Comparison of ENCODE assay signal across 14 mouse cellular contexts in the genomic region with DNA sequence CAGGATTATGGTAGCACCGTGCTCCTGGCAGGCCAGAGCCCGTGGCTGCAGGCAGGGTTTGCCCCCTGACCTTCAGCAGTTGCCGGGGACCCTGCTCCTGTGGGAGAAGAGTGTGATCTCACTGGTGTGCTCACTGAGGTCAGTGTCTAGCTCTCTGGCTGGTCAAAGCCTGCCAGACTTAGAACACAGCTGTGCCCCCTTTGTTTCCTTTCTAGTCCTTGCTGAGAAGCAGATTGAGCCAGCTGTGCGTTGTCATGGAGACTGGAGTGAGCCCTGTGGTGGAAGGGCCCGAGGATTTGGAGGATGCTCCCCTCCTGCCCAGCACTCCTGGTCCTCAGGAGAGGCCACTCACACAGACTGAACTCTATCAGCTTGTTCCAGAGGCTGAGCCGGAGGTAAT. TPM values are rescaled to one million over a fixed set of nuclear protein-coding genes. Genes with fewer than 3 reads are reported as not detected.
DNase-seq lines count a peak whose midpoint lies in the region; ATAC-seq and TF ChIP-seq lines count a peak whose summit lies in the region.
"Had no signal": no experiment of that assay in that cellular context is flagged by ENCODE, and none has a peak within 500 bp of the region (broad histone marks: within the 10 kb centered on the region; RNA-seq: fewer than 3 reads in every experiment).

No protein-coding gene starts in this region.

- H3K9me3 ChIP-seq in hindbrain, embryonic 11.5 days (ENCODE audit: control insufficient read depth, low read length): no peaks in the 10 kb centered on the region
- peaks cover 5% of the 10 kb centered on the region; the same call in 1 of the 2 replicates for H3K9me3 ChIP-seq in midbrain, embryonic 12.5 days
- H3K9me3 ChIP-seq in liver, postnatal 0 days (ENCODE audit: low read length): no peaks in the 10 kb centered on the region
- H3K9me3 ChIP-seq: embryonic facial prominence, embryonic 15.5 days; stomach, embryonic 15.5 days had no signal

- intact Hi-C loops in gastrocnemius, postnatal 36 days (cut with DNase I): no loop called here

- H3K9ac ChIP-seq in hindbrain, embryonic 11.5 days (ENCODE audit: low read depth, low read length): no peak overlapping the region
- no peak overlapping the region for H3K9ac ChIP-seq in midbrain, embryonic 12.5 days (replicated peaks)
- no peak overlapping the region for H3K9ac ChIP-seq in liver, postnatal 0 days (replicated peaks)
- H3K9ac ChIP-seq: embryonic facial prominence, embryonic 15.5 days; stomach, embryonic 15.5 days had no signal

- no peak overlapping the region for H3K4me3 ChIP-seq in hindbrain, embryonic 11.5 days (ENCODE audit: low read depth, low read length)
- no peak overlapping the region for H3K4me3 ChIP-seq in midbrain, embryonic 12.5 days
- no peak overlapping the region for H3K4me3 ChIP-seq in liver, postnatal 0 days (ENCODE audit: low read depth, low read length)
- H3K4me3 ChIP-seq: embryonic facial prominence, embryonic 15.5 days; heart, adult 2 months; stomach, embryonic 15.5 days had no signal

- TF ChIP-seq CTCF in liver, postnatal 0 days (IDR thresholded peaks at IDR 0.05; ENCODE audit: low read depth): no peak

- 23% methylated on average over 6 of the region's 6 CpGs for WGBS in hindbrain, embryonic 11.5 days
- 12% methylated on average over 6 of the region's 6 CpGs for WGBS in midbrain, embryonic 12.5 days
- 74% methylated on average over 6 of the region's 6 CpGs for WGBS in liver, postnatal 0 days (ENCODE audit: insufficient replicate concordance)

- H3K4me1 ChIP-seq in hindbrain, embryonic 11.5 days (replicated peaks; ENCODE audit: control insufficient read depth, insufficient read depth, low read length): 0 out of 2 replicates have a peak, but pooled peaks cover 3% of the 10 kb centered on the region
- peaks cover 10% of the 10 kb centered on the region for H3K4me1 ChIP-seq in midbrain, embryonic 12.5 days
- no peaks in the 10 kb centered on the region for H3K4me1 ChIP-seq in liver, postnatal 0 days (ENCODE audit: insufficient read depth)
- H3K4me1 ChIP-seq: stomach, embryonic 15.5 days had no signal

- no peak overlapping the region for H3K4me2 ChIP-seq in hindbrain, embryonic 11.5 days (replicated peaks; ENCODE audit: low read depth, low read length)
- H3K4me2 ChIP-seq in midbrain, embryonic 12.5 days (replicated peaks): no peak overlapping the region
- H3K4me2 ChIP-seq in liver, postnatal 0 days (ENCODE audit: low read depth, low read length): no peak overlapping the region
- H3K4me2 ChIP-seq: embryonic facial prominence, embryonic 15.5 days; stomach, embryonic 15.5 days had no signal

- no peak overlapping the region for H3K27ac ChIP-seq in hindbrain, embryonic 11.5 days (ENCODE audit: low read depth, low read length)
- H3K27ac ChIP-seq in midbrain, embryonic 12.5 days (replicated peaks): peak overlapping the region; percentile 65
- H3K27ac ChIP-seq in liver, postnatal 0 days (ENCODE audit: low read depth): no peak overlapping the region
- H3K27ac ChIP-seq: embryonic facial prominence, embryonic 15.5 days; heart, adult 2 months; stomach, embryonic 15.5 days had no signal

- no peaks in the 10 kb centered on the region for H3K27me3 ChIP-seq in hindbrain, embryonic 11.5 days (ENCODE audit: control insufficient read depth, insufficient read depth, low read length)
- no peaks in the 10 kb centered on the region for H3K27me3 ChIP-seq in midbrain, embryonic 12.5 days
- no peaks in the 10 kb centered on the region for H3K27me3 ChIP-seq in liver, postnatal 0 days (ENCODE audit: insufficient read depth, low read length)
- H3K27me3 ChIP-seq: embryonic facial prominence, embryonic 15.5 days; stomach, embryonic 15.5 days had no signal

- TF ChIP-seq EP300 in liver, postnatal 0 days (IDR thresholded peaks at IDR 0.05; ENCODE audit: low read depth): no peak

- DNase-seq in right cerebral cortex, postnatal 10 days (ENCODE audit: low spot score in 2 of 2): peak; percentile 47 to 54
- DNase-seq in right cerebral cortex, adult 2 months (ENCODE audit: low spot score in 2 of 2): no peak
- DNase-seq in hindbrain, embryonic 11.5 days (ENCODE audit: low spot score): peak; percentile 73
- no peak for DNase-seq in cerebellum, adult 11-12 months
- DNase-seq in liver, postnatal 0 days: no peak
- DNase-seq in urinary bladder, adult 18-20 months (ENCODE audit: low spot score in 2 of 2): no peak
- no peak for DNase-seq in gastrocnemius, postnatal 36 days
- DNase-seq: heart, adult 2 months; lung, adult 2 months had no signal

- H3K36me3 ChIP-seq in hindbrain, embryonic 11.5 days (ENCODE audit: control insufficient read depth, insufficient read depth, low read length): no peaks in the 10 kb centered on the region
- H3K36me3 ChIP-seq in midbrain, embryonic 12.5 days: no peaks in the 10 kb centered on the region
- peaks cover 15% of the 10 kb centered on the region for H3K36me3 ChIP-seq in liver, postnatal 0 days (replicated peaks; ENCODE audit: insufficient read depth, low read length)

- ATAC-seq in hindbrain, embryonic 11.5 days (ENCODE audit: low FRiP score): peak; percentile 80
- peak; percentile 85 for ATAC-seq in midbrain, embryonic 12.5 days (ENCODE audit: low FRiP score, low read depth)
- ATAC-seq in liver, postnatal 0 days: no peak
- ATAC-seq: intestine, embryonic 16.5 days had no signal

RNA-seq across cellular contexts. Expression of a gene that starts 21.5 kb away (rescaled TPM):
- polyA plus RNA-seq in hindbrain, embryonic 11.5 days (2014; fragmentation: Nextera tagmentation; extraction: Ambion mirVana): 4.7 and 4.8 TPM in 2 replicates
- polyA plus RNA-seq in midbrain, embryonic 12.5 days (2016; fragmentation: Nextera tagmentation; extraction: Ambion mirVana): 4.8 and 5.2 TPM in 2 replicates
- 13.1 and 17.3 TPM in 2 replicates for polyA plus RNA-seq in liver, postnatal 0 days (2015; fragmentation: Nextera tagmentation; extraction: Ambion mirVana)
- 10 to 100 TPM; 14.0 to 14.5 TPM for total RNA-seq in gastrocnemius, postnatal 36 days (2021)

RNA-seq across cellular contexts. Expression of a gene that starts 25.0 kb away (rescaled TPM):
- not detected in 2 replicates for polyA plus RNA-seq in hindbrain, embryonic 11.5 days (2014; fragmentation: Nextera tagmentation; extraction: Ambion mirVana)
- polyA plus RNA-seq in midbrain, embryonic 12.5 days (2016; fragmentation: Nextera tagmentation; extraction: Ambion mirVana): not detected in 2 replicates
- polyA plus RNA-seq in liver, postnatal 0 days (2015; fragmentation: Nextera tagmentation; extraction: Ambion mirVana): not detected in 2 replicates
- not detected for total RNA-seq in gastrocnemius, postnatal 36 days (2021)
- total RNA-seq: heart, adult 2 months; left cerebral cortex, adult 18-20 months had no signal
- polyA plus RNA-seq: embryonic facial prominence, embryonic 15.5 days; heart, adult 2 months; intestine, embryonic 16.5 days; lung, adult 2 months; stomach, embryonic 15.5 days had no signal

RNA-seq across cellular contexts. Expression of a gene that starts 35.5 kb away (rescaled TPM):
- 424 and 428 TPM in 2 replicates for polyA plus RNA-seq in hindbrain, embryonic 11.5 days (2014; fragmentation: Nextera tagmentation; extraction: Ambion mirVana)
- 358 and 367 TPM in 2 replicates for polyA plus RNA-seq in midbrain, embryonic 12.5 days (2016; fragmentation: Nextera tagmentation; extraction: Ambion mirVana)
- 148 and 152 TPM in 2 replicates for polyA plus RNA-seq in liver, postnatal 0 days (2015; fragmentation: Nextera tagmentation; extraction: Ambion mirVana)
- 100 to 1,000 TPM; 209 to 253 TPM for total RNA-seq in gastrocnemius, postnatal 36 days (2021)

RNA-seq across cellular contexts. Expression of a gene that starts 42.1 kb away (rescaled TPM):
- not detected in 2 replicates for polyA plus RNA-seq in hindbrain, embryonic 11.5 days (2014; fragmentation: Nextera tagmentation; extraction: Ambion mirVana)
- not detected in 2 replicates for polyA plus RNA-seq in midbrain, embryonic 12.5 days (2016; fragmentation: Nextera tagmentation; extraction: Ambion mirVana)
- not detected in 2 replicates for polyA plus RNA-seq in liver, postnatal 0 days (2015; fragmentation: Nextera tagmentation; extraction: Ambion mirVana)
- total RNA-seq in gastrocnemius, postnatal 36 days (2021): not detected
- total RNA-seq: heart, adult 2 months; left cerebral cortex, adult 18-20 months had no signal
- polyA plus RNA-seq: embryonic facial prominence, embryonic 15.5 days; heart, adult 2 months; intestine, embryonic 16.5 days; lung, adult 2 months; stomach, embryonic 15.5 days had no signal

Comparison
In these comparisons a context has a peak if more than half of its experiments do, and no peak if none do; other contexts are left out.
1. DNase-seq: peak in right cerebral cortex, postnatal 10 days (2 of 2) and hindbrain, embryonic 11.5 days (single experiment); none in right cerebral cortex, adult 2 months (0 of 2), cerebellum, adult 11-12 months (single experiment), liver, postnatal 0 days (single experiment), urinary bladder, adult 18-20 months (0 of 2) and gastrocnemius, postnatal 36 days (0 of 2).